Mouse (Mus musculus) midbrain, embryonic 14.5 days (tissue): ENCODE measurements around the gene Cd83. TPM values are rescaled to one million over a fixed set of nuclear protein-coding genes. Genes with fewer than 3 reads are reported as not detected.

Experiments
- ATAC-seq: fragments of 200-750 bp; cut with Nextera tagmentation; 2 replicates; pipeline ENCODE4 v1.8.0; 2017; ENCODE audit warnings: moderate number of reproducible peaks, moderate library complexity; ENCODE audit not compliant: low FRiP score, low TSS enrichment
- DNase-seq: peaks from one replicate; pipeline ENCODE4 v3.0.0-alpha.2; 2015
- H3K27ac ChIP-seq: fragments of 300-500 bp; sonication (generic); replicated peaks from 2 replicates; pipeline ENCODE4 v1.5.1; 2014; ENCODE audit warnings: mild to moderate bottlenecking, low read depth, low read length, moderate library complexity
- H3K27me3 ChIP-seq: fragments of 300-500 bp; sonication (generic); 2 replicates; pipeline ENCODE4 v1.6.1; 2014; ENCODE audit warnings: low read length, control low read depth, mixed read lengths; ENCODE audit not compliant: control insufficient read depth, insufficient read depth
- H3K36me3 ChIP-seq: fragments of 300-500 bp; sonication (generic); 2 replicates; pipeline ENCODE4 v1.6.1; 2014; ENCODE audit warnings: low read length, control low read depth; ENCODE audit not compliant: control insufficient read depth, insufficient read depth
- H3K4me1 ChIP-seq: fragments of 300-500 bp; sonication (generic); 2 replicates; pipeline ENCODE4 v1.6.1; 2014; ENCODE audit warnings: mild to moderate bottlenecking, antibody characterized with exemption, low read length, control low read depth; ENCODE audit not compliant: control insufficient read depth, insufficient read depth
- H3K4me2 ChIP-seq: fragments of 300-500 bp; sonication (generic); 2 replicates; pipeline ENCODE4 v1.6.1; 2014; ENCODE audit warnings: mild to moderate bottlenecking, low read length, moderate library complexity
- H3K4me3 ChIP-seq: fragments of 300-500 bp; sonication (generic); replicated peaks from 2 replicates; pipeline ENCODE4 v1.5.1; 2014; ENCODE audit warnings: low read depth, low read length
- H3K9ac ChIP-seq: fragments of 300-500 bp; sonication (generic); replicated peaks from 2 replicates; pipeline ENCODE4 v1.6.1; 2014; ENCODE audit warnings: mild to moderate bottlenecking, low read length, moderate library complexity
- H3K9me3 ChIP-seq: fragments of 300-500 bp; sonication (generic); 2 replicates; pipeline ENCODE4 v1.6.1; 2016; ENCODE audit warnings: low read length, control low read depth, mixed read lengths; ENCODE audit not compliant: control insufficient read depth
- WGBS: fragments of 180-500 bp; shearing (Covaris S2); extraction: QIAGEN DNeasy Blood & Tissue Kit; methylation state at CpG from one replicate; pipeline ENCODE4 v1.1.7; 2014; 5-methylcytosine and 5-hydroxymethylcytosine counted together
- polyA plus RNA-seq: library from polyadenylated mRNA; unstranded; fragments of >200 nt; fragmentation: Nextera tagmentation; extraction: Ambion mirVana; gene quantifications from 2 replicates; pipeline ENCODE4 v1.2.1, GENCODE M21; 2014

Cd83 gene
- polyA plus RNA-seq, 1 experiment from 2014 or later: 17.4 TPM

DNA sequence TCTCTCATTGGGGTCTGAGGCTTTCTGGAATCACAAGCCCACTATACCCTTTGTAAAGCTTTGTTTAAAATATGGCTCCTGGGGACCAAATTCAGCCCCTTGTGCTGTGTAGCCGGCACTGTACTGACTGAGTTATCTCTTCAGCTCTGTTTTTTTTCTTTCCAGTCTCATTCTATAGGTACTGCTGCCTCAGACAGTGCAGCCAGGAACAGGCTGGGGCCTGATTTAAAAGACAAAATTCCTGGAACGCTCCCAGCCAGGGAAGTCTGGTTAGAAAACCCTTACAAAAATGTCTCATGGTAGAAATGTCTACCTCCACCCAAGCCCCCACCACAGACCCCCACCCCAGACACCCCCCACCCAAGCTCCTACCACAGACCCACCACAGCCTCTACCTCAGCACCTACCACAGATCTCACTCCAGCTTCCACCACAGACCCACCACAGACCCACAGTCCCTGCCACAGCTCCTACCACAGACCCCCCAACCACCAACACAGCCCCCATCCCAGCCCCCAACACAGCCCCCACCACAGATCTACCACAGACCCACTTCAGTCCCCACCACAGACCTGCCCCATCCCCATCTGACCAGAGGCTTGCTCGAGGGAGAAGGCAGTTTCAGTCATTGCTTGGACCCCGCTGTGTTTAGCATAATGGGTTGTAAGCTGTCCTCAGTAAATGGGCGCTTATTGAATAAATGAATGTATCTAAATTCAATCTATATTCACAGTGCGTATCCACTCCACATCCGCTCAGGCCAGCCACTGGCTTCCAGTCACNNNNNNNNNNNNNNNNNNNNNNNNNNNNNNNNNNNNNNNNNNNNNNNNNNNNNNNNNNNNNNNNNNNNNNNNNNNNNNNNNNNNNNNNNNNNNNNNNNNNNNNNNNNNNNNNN is 17.5 kb upstream of the Cd83 start:
- ATAC-seq (peak; percentile 50), DNase-seq (peak; percentile 66)
- 36% methylated on average over 7 of the region's 7 CpGs for WGBS
- H3K9ac ChIP-seq: no peak overlapping the region
- no peak overlapping the region for H3K4me3 ChIP-seq
- no peaks in the 10 kb centered on the region for H3K27me3 ChIP-seq
- no peaks in the 10 kb centered on the region for H3K36me3 ChIP-seq
- H3K27ac ChIP-seq: no peak overlapping the region
- no peak overlapping the region for H3K4me2 ChIP-seq
- no peaks in the 10 kb centered on the region for H3K4me1 ChIP-seq
- no peaks in the 10 kb centered on the region for H3K9me3 ChIP-seq

DNA sequence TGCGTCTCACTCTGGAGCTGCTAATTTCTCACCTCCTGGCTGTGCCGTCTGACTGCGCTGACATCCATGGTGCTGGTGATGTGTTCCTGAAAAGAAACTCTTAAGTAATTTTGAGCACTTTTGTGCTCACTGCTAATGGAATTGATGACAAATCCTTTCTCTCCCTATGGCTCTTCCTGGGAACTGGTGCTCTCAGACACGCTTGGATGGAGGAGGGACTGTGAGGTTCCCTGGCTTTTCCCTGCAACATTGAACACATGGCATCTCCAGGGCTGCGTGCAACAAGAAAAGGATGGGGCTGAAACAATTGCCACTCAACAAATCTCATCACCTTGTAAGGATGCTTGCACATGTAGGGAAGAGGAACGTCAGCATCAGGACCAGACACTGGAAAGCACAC is 11.6 kb upstream of the Cd83 start:
- ATAC-seq: no peak
- no peak for DNase-seq
- Histone ChIP-seq H3K4me2 (no peak overlapping the region), H3K27me3 (no peaks in the 10 kb centered on the region), H3K4me3 (no peak overlapping the region), H3K36me3 (no peaks in the 10 kb centered on the region), H3K27ac (no peak overlapping the region), H3K4me1 (peaks cover 11% of the 10 kb centered on the region; the same call in 1 of the 2 replicates), H3K9ac (no peak overlapping the region), H3K9me3 (no peaks in the 10 kb centered on the region)
- WGBS: 80% methylated on average over 6 of the region's 6 CpGs

DNA sequence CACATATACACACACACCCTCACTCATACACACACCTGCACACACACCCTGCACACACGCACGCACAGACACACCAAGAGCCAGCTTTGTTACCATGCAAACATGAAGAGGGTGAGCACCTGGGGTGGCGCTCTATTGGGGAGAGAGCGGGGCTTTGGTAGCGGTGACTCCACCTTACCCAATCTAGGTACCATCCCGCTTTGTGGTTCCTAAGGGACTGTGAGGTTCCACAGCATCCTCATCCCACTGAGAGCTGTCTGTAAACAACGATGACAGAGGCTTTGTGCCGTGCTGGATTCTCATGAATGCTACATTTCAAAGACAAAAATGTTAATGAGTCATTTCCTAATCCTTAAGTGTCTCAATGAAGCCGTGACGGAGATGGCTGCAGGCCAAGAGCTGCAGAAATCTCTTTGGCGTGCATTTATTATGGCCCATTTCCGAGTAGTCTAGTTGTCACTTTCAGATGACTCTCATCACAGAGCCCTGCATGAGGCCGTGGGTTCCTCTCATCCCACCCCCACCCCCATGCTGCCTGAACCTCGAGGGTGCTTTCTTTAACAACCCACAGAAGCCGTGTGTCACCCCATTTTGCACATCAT is 10.5 kb upstream of the Cd83 start:
- H3K4me2 ChIP-seq: no peak overlapping the region
- no peaks in the 10 kb centered on the region for H3K9me3 ChIP-seq
- no peaks in the 10 kb centered on the region for H3K27me3 ChIP-seq
- ATAC-seq (no peak; the same call in 1 of the 2 replicates), DNase-seq (peak; percentile 83)
- H3K27ac ChIP-seq: no peak overlapping the region
- 40% methylated on average over 15 of the region's 15 CpGs for WGBS
- H3K9ac ChIP-seq: no peak overlapping the region
- H3K4me3 ChIP-seq: no peak overlapping the region
- H3K36me3 ChIP-seq: no peaks in the 10 kb centered on the region
- H3K4me1 ChIP-seq: peaks cover 11% of the 10 kb centered on the region; the same call in 1 of the 2 replicates

DNA sequence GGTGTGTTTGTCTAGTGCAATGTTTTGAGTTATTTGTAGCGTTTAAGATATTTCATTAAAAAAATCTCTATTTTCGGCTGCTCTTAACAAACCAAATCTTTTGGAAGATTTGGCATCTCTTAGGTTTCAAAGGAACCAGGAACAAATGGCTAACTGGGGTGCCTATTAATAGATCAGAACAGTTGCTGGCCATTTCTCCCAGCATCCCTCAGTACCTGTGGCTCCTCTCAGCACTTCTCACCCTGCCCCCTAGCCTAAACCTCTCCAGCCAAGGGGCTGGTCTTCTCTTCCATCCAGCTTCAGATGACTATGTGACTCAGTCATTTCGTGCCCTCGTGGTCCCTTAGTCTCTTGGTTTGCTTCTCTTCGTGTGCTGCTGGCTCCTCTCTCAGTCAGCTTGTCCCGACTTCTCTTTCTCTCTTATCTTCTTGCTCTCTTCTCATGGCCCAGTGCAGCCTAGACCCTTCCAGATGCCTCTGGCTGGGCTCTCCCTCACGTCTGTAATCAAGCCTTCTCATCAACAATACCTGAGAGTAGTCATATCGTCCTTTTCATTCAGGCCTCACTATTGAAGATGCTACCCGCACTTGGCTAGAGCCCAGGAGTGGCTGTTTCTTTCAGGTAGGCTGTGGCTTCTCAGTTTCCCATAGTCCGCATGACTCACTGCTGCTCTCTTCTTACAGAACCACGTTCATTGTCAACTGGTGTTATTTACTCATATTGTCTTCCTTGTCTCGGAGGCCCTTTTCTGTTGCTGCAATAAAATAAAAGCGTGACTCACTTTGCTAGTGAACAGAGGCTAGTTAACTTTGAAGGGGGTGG is 9.8 kb upstream of the Cd83 start:
- Histone ChIP-seq H3K4me1 (peaks cover 11% of the 10 kb centered on the region; the same call in 1 of the 2 replicates), H3K27me3 (no peaks in the 10 kb centered on the region), H3K27ac (no peak overlapping the region), H3K4me3 (no peak overlapping the region), H3K9me3 (no peaks in the 10 kb centered on the region), H3K4me2 (no peak overlapping the region), H3K9ac (no peak overlapping the region), H3K36me3 (no peaks in the 10 kb centered on the region)
- 90% methylated on average over 13 of the region's 13 CpGs for WGBS
- DNase-seq (no peak), ATAC-seq (no peak)

DNA sequence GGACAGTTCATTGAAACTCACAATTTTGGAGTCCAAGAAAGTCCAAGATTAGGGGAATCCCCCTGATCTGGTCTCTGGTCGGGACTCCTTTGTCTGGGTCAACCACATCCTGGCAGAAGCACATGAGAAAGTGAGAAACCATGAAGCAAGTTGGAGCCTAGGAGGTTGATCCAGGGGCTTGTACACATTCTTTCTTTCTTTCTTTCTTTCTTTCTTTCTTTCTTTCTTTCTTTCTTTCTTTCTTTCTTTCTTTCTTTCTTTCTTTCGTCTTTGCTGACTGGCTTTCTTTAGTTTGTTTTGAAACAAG is 9.2 kb upstream of the Cd83 start:
- ATAC-seq: no peak
- 86% methylated on average over 2 of the region's 2 CpGs for WGBS

GRCm38 (mm10) chr13:43777321-43778002 is 7.1 kb upstream of the Cd83 start:
- Histone ChIP-seq H3K9me3 (no peaks in the 10 kb centered on the region), H3K9ac (no peak overlapping the region), H3K4me3 (no peak overlapping the region), H3K4me1 (peaks cover 11% of the 10 kb centered on the region; the same call in 1 of the 2 replicates), H3K4me2 (no peak overlapping the region), H3K27ac (no peak overlapping the region), H3K36me3 (no peaks in the 10 kb centered on the region), H3K27me3 (no peaks in the 10 kb centered on the region)
- 71% methylated on average over 9 of the region's 9 CpGs for WGBS
- ATAC-seq (no peak), DNase-seq (no peak)

More for the DNA sequence above, 9.2 kb upstream of the Cd83 start:
- H3K27ac ChIP-seq: no peak overlapping the region
- no peaks in the 10 kb centered on the region for H3K9me3 ChIP-seq
- no peak overlapping the region for H3K4me2 ChIP-seq
- no peaks in the 10 kb centered on the region for H3K27me3 ChIP-seq
- H3K4me1 ChIP-seq: peaks cover 11% of the 10 kb centered on the region; the same call in 1 of the 2 replicates
- no peak overlapping the region for H3K4me3 ChIP-seq
- no peak overlapping the region for H3K9ac ChIP-seq
- DNase-seq: no peak
- H3K36me3 ChIP-seq: no peaks in the 10 kb centered on the region

- H3K36me3 ChIP-seq: no peaks in the 10 kb centered on the region
- no peak for DNase-seq
- H3K4me2 ChIP-seq: no peak overlapping the region
- ATAC-seq: no peak
- H3K9me3 ChIP-seq: no peaks in the 10 kb centered on the region
- 67% methylated on average over 6 of the region's 6 CpGs for WGBS
- H3K27ac ChIP-seq: no peak overlapping the region
- peaks cover 11% of the 10 kb centered on the region; the same call in 1 of the 2 replicates for H3K4me1 ChIP-seq
- H3K4me3 ChIP-seq: no peak overlapping the region
- H3K27me3 ChIP-seq: no peaks in the 10 kb centered on the region
- no peak overlapping the region for H3K9ac ChIP-seq
Observed at GRCm38 (mm10) chr13:43778021-43778649, 6.4 kb upstream of the Cd83 start.

DNA sequence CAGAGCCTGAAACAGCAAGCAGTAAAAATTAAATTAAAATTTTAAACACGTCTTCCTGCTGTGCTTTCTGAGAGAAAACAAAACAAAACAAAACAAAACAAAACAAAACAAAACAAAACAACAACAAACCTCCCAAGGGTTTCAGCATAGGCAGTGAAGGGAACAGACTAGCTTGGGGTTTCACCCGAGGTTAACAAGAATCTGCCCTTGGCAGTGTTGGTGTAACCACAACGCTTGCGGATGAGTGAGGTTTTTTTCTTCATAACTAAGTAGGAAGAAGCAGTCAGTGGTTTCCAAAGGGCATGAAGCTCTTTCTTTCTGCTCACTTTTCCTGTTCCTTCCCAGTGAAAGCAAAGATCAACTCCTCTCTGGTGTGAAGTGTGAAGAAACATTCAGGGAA is 5.6 kb upstream of the Cd83 start:
- WGBS: 85% methylated on average over 4 of the region's 4 CpGs

More for the DNA sequence above, 5.6 kb upstream of the Cd83 start:
- no peaks in the 10 kb centered on the region for H3K36me3 ChIP-seq
- no peak overlapping the region for H3K4me3 ChIP-seq
- no peak overlapping the region for H3K27ac ChIP-seq
- H3K9me3 ChIP-seq: no peaks in the 10 kb centered on the region
- ATAC-seq (no peak), DNase-seq (no peak)
- no peak overlapping the region for H3K4me2 ChIP-seq
- no peak overlapping the region for H3K9ac ChIP-seq
- H3K27me3 ChIP-seq: no peaks in the 10 kb centered on the region
- peaks cover 8% of the 10 kb centered on the region; the same call in 1 of the 2 replicates for H3K4me1 ChIP-seq
